Mouse (Mus musculus) megakaryocyte, embryonic 14.5 days (primary cell): Measurements from ENCODE around the gene Gm20517.

Source experiments
- FLI1 ChIP-seq: IDR thresholded peaks from 2 replicates; pipeline ENCODE4 v1.6.1; 2012; ENCODE audit warnings: low read length, inconsistent platforms, mixed read lengths
- GATA1 ChIP-seq: IDR thresholded peaks from 3 replicates; pipeline ENCODE4 v1.6.1; 2012; ENCODE audit warnings: mixed read lengths, low read length, inconsistent platforms, borderline replicate concordance

DNA sequence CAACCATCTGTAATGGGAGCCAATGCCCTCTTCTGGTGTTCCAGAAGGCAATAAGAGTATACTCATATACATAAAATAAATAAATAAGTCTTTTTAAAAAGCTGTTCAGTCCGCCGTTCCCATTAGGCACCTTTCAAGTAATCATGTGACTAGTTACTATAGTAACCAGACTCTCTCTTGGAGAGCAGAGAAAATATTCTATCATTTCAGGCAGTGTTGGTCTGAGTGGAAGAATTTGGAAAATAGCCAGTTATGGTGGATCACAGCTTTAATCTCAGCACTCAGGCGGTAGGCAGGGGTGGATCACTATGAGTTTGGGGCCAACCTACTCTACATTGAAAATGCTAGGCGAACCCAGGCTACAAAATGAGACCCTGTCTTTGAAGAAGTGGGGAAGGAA is 57.8 kb downstream of the Gm20517 start:
- TF ChIP-seq GATA1, result no peak
- no peak for TF ChIP-seq FLI1
